Mouse (Mus musculus) limb, embryonic 15.5 days (tissue): ENCODE results near the gene Ldlr. TPM values are rescaled to one million over a fixed set of nuclear protein-coding genes. Genes with fewer than 3 reads are reported as not detected.
"Not testable (repeated sequence)": the region's sequence is repeated elsewhere in the genome, so short reads cannot be mapped to it uniquely, and the experiment has no call there.

Source experiments
- ATAC-seq: fragments of 200-750 bp; cut with Nextera tagmentation; 2 replicates; pipeline ENCODE4 v1.8.0; 2017; ENCODE audit warnings: low read depth, moderate TSS enrichment; ENCODE audit not compliant: insufficient number of reproducible peaks, low FRiP score, low TSS enrichment
- H3K27ac ChIP-seq: fragments of 300-500 bp; sonication (generic); 2 replicates; pipeline ENCODE4 v1.5.1; 2015; ENCODE audit warnings: moderate library complexity, mild to moderate bottlenecking, inconsistent platforms
- H3K27me3 ChIP-seq: fragments of 300-500 bp; sonication (generic); 2 replicates; pipeline ENCODE4 v1.6.1; 2015; ENCODE audit warnings: inconsistent platforms
- H3K36me3 ChIP-seq: fragments of 300-500 bp; sonication (generic); 2 replicates; pipeline ENCODE4 v1.6.1; 2015; ENCODE audit warnings: inconsistent platforms
- H3K4me1 ChIP-seq: fragments of 300-500 bp; sonication (generic); 2 replicates; pipeline ENCODE4 v1.6.1; 2015; ENCODE audit warnings: inconsistent platforms
- H3K4me2 ChIP-seq: fragments of 300-500 bp; sonication (generic); 2 replicates; pipeline ENCODE4 v1.6.1; 2015; ENCODE audit warnings: mild to moderate bottlenecking, inconsistent platforms
- H3K4me3 ChIP-seq: fragments of 300-500 bp; sonication (generic); 2 replicates; pipeline ENCODE4 v1.5.1; 2015; ENCODE audit warnings: mild to moderate bottlenecking, inconsistent platforms
- H3K9ac ChIP-seq: fragments of 300-500 bp; sonication (generic); 2 replicates; pipeline ENCODE4 v1.6.1; 2015; ENCODE audit warnings: inconsistent platforms
- H3K9me3 ChIP-seq: fragments of 300-500 bp; sonication (generic); 2 replicates; pipeline ENCODE4 v1.6.1; 2016; ENCODE audit warnings: inconsistent platforms
- WGBS: fragments of 180-500 bp; shearing (Covaris S2); methylation state at CpG from one replicate; pipeline ENCODE4 v1.1.7; 2015; 5-methylcytosine and 5-hydroxymethylcytosine counted together
- polyA plus RNA-seq: library from polyadenylated mRNA; unstranded; fragments of >200 nt; fragmentation: Nextera tagmentation; extraction: Ambion mirVana; gene quantifications from 2 replicates; pipeline ENCODE4 v1.2.1, GENCODE M21; 2015

The Ldlr gene
- polyA plus RNA-seq, 1 experiment from 2014 or later: 42.8 TPM

DNA sequence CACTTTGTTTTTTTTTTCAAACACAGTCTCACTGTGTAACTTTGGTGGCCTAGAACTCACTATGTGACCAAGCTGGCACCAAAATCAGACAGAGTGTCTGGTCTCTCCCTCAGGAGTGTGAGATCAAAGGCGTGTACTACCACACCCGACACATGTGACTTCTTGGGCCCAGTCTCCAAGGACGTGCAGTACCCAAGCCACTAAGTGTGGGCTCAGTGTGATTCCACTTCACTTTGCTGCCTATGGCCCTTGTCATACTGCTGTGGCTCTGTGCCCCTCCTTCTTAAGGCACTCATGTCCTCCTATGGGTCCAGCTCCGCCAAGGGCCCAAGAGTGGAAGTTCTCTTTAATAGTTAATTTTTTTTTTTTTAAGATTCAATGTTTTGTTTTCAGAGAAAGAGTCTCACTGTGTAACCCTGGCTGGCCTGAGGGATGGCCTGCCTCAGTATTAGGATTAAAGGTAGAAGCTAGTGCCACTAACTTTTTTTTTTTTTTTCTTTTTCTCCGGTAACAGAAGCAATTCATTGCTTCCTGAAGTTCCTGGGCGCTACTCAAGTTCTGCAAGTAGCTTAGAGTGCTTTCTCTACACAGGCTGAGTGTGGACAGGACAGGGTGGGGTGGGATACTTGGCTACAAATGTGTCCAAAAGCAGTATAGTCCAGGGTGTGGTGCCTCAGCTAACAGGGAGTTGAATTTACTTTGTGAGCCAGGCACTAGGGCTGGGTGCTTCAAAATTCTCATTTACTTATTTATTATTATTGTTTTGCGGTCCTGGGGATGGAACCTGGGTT is 61.4 kb downstream of the Ldlr start:
- Histone ChIP-seq H3K9me3 (no peaks in the 10 kb centered on the region), H3K4me3 (no peak overlapping the region), H3K4me1 (peaks cover 26% of the 10 kb centered on the region), H3K36me3 (peaks cover 69% of the 10 kb centered on the region), H3K9ac (no peak overlapping the region), H3K4me2 (no peak overlapping the region), H3K27ac (peak overlapping the region; percentile 38; the same call in 1 of the 2 replicates), H3K27me3 (no peaks in the 10 kb centered on the region)
- WGBS: 81% methylated on average over 7 of the region's 7 CpGs
- ATAC-seq: no peak

DNA sequence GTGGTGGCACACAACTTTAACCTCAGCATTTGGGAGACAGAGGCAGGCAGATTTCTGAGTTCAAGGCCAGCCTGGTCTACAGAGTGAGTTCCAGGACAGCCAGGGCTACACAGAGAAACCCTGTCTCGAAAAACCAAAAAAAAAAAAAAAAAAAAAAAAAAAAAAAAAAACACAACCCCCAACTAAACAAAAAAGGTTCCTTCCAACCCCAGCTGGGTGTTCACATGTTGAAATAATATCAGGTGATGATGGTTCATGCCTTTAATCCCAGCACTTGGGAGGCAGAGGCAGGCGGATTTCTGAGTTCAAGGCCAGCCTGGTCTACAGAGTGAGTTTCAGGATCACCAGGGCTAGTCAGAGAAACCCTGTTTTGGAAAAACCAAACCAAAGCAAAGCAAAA is 63.0 kb downstream of the Ldlr start:
- peaks cover 69% of the 10 kb centered on the region for H3K36me3 ChIP-seq
- H3K4me2 ChIP-seq, H3K9me3 ChIP-seq, ATAC-seq, H3K27me3 ChIP-seq, H3K27ac ChIP-seq, H3K4me3 ChIP-seq, H3K9ac ChIP-seq: not testable (repeated sequence)
- peaks cover 26% of the 10 kb centered on the region for H3K4me1 ChIP-seq
- 85% methylated on average over 2 of the region's 2 CpGs for whole genome bisulfite sequencing

DNA sequence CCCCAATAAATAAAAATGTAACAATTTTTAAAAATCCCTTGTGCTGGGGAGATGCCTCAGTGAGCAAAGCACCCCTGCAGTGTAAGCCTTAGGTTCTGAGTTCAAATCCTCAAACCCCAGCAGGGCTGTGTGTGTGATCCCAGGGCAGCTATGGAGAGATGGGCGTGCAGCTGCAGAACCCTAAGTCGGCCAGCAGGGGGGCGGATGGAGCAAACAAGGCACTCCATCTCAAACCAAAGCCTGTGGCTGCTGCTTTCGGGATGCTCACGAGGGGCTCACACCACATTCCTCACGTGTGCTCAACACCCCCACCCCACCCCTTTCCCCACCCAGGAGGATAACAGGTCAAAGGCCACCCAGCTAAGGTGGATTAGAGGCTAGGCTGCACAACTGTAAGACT is 63.6 kb downstream of the Ldlr start:
- no peak overlapping the region for H3K9ac ChIP-seq

DNA sequence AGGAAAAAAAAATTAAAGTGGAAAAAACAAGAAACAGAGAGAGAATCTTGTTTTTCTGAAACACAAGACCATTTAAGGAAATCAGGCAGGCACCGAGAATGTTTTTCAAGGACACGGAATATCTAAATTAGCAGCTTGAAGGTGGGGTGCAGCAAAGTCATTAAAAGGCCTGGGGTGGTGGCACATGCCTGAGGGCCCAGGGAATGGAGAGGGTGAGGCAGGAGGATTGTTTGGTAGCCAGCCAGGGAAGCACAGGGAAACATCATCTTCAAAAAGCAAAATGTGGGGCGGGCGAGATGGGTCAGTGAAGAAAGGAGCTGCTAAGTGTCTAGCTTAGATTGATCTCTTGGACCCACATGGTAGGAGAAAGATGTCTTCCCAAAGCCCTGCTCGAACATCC is 64.4 kb downstream of the Ldlr start:
- Histone ChIP-seq H3K9me3 (no peaks in the 10 kb centered on the region), H3K4me3 (no peak overlapping the region), H3K4me2 (no peak overlapping the region), H3K36me3 (peaks cover 64% of the 10 kb centered on the region), H3K27ac (no peak overlapping the region), H3K9ac (no peak overlapping the region), H3K4me1 (peaks cover 28% of the 10 kb centered on the region), H3K27me3 (no peaks in the 10 kb centered on the region)
- WGBS: 54% methylated on average over 5 of the region's 5 CpGs
- no peak for ATAC-seq

More for the DNA sequence above, 63.6 kb downstream of the Ldlr start:
- H3K27me3 ChIP-seq: no peaks in the 10 kb centered on the region
- 12% methylated on average over 6 of the region's 6 CpGs for WGBS
- H3K27ac ChIP-seq: no peak overlapping the region; the same call in 1 of the 2 replicates
- no peaks in the 10 kb centered on the region for H3K9me3 ChIP-seq
- no peak overlapping the region for H3K4me3 ChIP-seq
- no peak overlapping the region for H3K4me2 ChIP-seq
- peaks cover 28% of the 10 kb centered on the region for H3K4me1 ChIP-seq
- H3K36me3 ChIP-seq: peaks cover 69% of the 10 kb centered on the region
- no peak for ATAC-seq

DNA sequence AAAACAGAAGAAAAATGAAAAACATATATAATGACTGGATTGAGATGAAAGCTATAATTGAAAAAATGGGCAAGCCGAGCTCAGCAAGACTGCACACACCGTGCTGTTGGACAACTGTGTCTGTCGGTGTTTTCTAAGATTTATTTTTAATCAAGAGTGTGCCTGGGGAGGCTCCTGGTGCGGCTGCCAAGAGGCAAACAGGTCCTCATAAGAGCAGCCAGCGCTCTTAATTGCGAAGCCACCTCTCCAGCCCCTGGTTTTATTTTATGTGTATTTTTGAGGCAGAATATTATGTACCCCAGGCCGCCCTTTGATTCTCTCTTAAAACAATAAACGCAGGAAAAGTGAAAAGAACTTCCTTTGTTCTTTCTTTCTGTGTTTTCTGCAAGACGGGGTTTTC is 65.0 kb downstream of the Ldlr start:
- H3K27ac ChIP-seq: no peak overlapping the region
- H3K36me3 ChIP-seq: peaks cover 70% of the 10 kb centered on the region
- H3K9ac ChIP-seq: no peak overlapping the region
- WGBS: 42% methylated on average over 9 of the region's 9 CpGs
- H3K4me1 ChIP-seq: peaks cover 33% of the 10 kb centered on the region
- ATAC-seq: no peak
- no peak overlapping the region for H3K4me2 ChIP-seq
- H3K9me3 ChIP-seq: no peaks in the 10 kb centered on the region
- H3K27me3 ChIP-seq: no peaks in the 10 kb centered on the region
- H3K4me3 ChIP-seq: no peak overlapping the region

DNA sequence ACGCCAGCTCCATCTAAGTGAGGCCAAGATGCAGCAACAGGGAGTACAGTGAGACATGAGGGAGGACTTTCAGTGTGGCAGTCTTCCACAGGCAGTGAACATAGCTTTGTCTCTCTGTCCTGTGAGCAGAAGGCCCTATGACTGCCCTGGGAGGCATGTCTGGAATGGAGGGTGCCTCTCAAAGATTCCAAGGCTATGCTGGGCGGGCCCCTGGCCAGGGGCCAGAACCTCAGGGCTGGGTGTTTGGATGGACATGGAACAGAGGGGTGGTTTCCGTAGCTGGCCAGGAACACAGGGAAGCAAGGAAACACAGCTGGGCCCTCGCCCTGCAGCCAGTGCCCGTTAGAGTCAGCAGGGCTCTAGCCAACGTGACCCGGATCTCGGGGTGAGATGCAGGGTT is 68.6 kb downstream of the Ldlr start:
- Histone ChIP-seq H3K27me3 (no peaks in the 10 kb centered on the region), H3K4me1 (peaks cover 52% of the 10 kb centered on the region), H3K36me3 (peaks cover 76% of the 10 kb centered on the region), H3K27ac (no peak overlapping the region), H3K4me2 (no peak overlapping the region), H3K9me3 (no peaks in the 10 kb centered on the region), H3K9ac (no peak overlapping the region), H3K4me3 (no peak overlapping the region)
- 70% methylated on average over 8 of the region's 8 CpGs for WGBS
- ATAC-seq: no peak

DNA sequence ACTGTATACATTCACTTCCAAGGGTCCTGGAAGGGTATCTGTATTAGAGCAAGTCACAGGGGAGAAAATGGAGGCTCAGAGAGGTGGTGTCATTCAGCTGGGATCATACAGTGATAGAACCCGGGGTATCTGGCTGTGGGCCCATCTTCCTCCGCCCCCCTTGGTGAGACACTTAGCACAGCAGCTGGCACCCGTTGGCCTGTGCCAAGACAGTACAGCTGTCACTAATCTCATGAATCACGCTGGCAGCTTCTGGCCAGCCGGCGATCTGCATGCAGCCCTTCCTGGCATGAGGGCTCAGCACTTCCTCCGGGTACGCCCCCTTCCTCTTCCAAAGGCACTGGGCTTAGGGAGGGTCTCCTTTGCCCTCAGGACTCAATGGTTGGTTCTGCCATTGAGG is 69.4 kb downstream of the Ldlr start:
- H3K9me3 ChIP-seq: no peaks in the 10 kb centered on the region
- H3K4me2 ChIP-seq: peak overlapping the region; percentile 4; the same call in 1 of the 2 replicates
- H3K9ac ChIP-seq: no peak overlapping the region
- no peak overlapping the region for H3K4me3 ChIP-seq
- peaks cover 51% of the 10 kb centered on the region for H3K4me1 ChIP-seq
- no peak for ATAC-seq
- H3K36me3 ChIP-seq: peaks cover 74% of the 10 kb centered on the region
- H3K27ac ChIP-seq: no peak overlapping the region
- 44% methylated on average over 8 of the region's 8 CpGs for WGBS
- no peaks in the 10 kb centered on the region for H3K27me3 ChIP-seq

DNA sequence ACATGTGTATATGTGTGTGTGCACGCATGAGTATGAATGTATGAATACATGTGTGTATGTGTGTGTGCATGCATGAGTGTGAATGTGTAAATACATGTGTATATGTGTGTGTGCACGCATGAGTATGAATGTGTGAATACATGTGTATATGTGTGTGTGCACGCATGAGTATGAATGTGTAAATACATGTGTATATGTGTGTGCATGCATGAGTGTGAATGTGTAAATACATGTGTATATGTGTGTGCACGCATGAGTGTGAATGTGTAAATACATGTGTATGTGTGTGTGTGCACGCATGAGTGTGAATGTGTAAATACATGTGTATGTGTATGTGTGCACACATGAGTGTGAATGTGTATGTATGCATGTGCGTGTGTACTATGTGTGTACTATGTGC is 70.2 kb downstream of the Ldlr start:
- ATAC-seq, H3K4me2 ChIP-seq, H3K27me3 ChIP-seq, H3K9me3 ChIP-seq, H3K9ac ChIP-seq, H3K27ac ChIP-seq, H3K4me3 ChIP-seq: not testable (repeated sequence)
- Histone ChIP-seq H3K4me1 (peaks cover 45% of the 10 kb centered on the region), H3K36me3 (peaks cover 66% of the 10 kb centered on the region)
- 97% methylated on average over 6 of the region's 6 CpGs for WGBS

DNA sequence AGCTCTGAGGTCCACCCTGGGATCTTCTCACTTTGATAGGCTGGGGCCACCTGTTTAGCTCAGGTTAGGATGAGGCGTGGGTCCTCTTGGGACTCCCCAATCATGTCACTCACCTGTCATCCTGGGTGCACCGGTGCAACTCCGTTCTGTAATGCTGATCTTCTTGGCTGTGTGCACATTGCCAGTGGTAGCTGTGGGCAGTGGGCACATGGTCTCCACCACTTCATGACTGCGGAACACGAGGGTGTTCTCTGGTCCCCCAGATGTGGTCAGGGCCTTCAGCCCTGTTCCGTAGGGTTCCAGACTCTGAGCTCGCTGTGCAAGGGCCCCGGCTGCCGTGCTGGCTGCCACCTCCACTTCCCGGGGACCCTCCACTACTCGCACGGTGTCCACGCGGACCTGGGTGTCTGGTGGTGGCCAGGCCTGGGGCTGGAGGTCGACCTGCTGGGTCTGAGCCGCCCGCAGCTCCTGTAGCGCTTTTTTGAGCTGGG is 71.1 kb downstream of the Ldlr start:
- H3K4me2 ChIP-seq: no peak overlapping the region
- H3K27ac ChIP-seq: no peak overlapping the region
- peaks cover 51% of the 10 kb centered on the region for H3K4me1 ChIP-seq
- no peaks in the 10 kb centered on the region for H3K9me3 ChIP-seq
- H3K27me3 ChIP-seq: no peaks in the 10 kb centered on the region
- ATAC-seq: no peak
- H3K9ac ChIP-seq: no peak overlapping the region
- WGBS: 95% methylated on average over 18 of the region's 18 CpGs
- H3K4me3 ChIP-seq: no peak overlapping the region
- H3K36me3 ChIP-seq: peaks cover 57% of the 10 kb centered on the region

DNA sequence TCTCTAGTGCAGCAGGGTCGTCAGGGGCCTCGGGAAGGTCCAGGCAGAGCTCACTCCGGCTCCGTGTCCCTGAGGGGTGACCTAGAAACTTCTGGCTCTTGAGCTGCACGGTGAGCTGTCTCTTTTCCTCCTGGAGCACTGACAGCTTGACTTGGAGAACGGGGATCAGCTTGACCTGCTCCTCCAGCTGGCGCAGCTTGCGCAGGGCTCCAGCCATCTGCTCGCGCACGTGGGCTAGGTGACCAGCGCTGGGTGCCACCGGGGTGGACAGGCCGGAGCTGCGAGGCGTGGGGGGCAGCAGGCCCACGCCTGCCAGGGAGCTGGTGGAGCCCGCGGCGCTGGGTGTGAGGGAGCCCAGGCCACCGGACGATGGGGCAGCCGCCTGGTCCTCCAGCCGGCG is 71.6 kb downstream of the Ldlr start:
- ATAC-seq: no peak
- no peaks in the 10 kb centered on the region for H3K9me3 ChIP-seq
- H3K4me2 ChIP-seq: no peak overlapping the region
- H3K27ac ChIP-seq: no peak overlapping the region
- WGBS: 95% methylated on average over 25 of the region's 25 CpGs
- H3K4me1 ChIP-seq: peaks cover 51% of the 10 kb centered on the region
- H3K4me3 ChIP-seq: no peak overlapping the region
- H3K36me3 ChIP-seq: peaks cover 52% of the 10 kb centered on the region
- no peak overlapping the region for H3K9ac ChIP-seq
- H3K27me3 ChIP-seq: no peaks in the 10 kb centered on the region

DNA sequence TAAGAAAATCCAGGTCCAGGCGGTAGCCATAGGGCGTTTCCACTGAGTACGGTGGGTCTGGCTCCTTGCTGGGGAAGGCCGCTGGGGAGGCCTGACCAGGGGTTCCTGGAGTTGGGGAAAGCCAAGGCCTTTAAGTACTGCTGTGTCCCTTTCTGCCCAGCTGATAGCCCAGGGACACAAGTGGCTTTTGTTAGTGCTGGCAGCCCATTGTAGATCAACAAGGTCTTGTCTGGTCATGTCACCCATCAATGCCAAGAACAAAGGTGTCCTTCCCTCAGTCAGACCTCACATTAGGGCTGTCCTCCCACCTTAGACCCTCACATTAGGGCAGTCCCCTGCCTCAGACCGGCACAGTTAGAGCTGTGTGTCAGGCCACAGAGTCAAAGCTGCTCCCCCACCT is 72.3 kb downstream of the Ldlr start:
- H3K9me3 ChIP-seq: no peaks in the 10 kb centered on the region
- ATAC-seq: no peak
- H3K4me1 ChIP-seq: peaks cover 51% of the 10 kb centered on the region
- no peak overlapping the region for H3K4me3 ChIP-seq
- peaks cover 46% of the 10 kb centered on the region for H3K36me3 ChIP-seq
- H3K27me3 ChIP-seq: no peaks in the 10 kb centered on the region
- H3K9ac ChIP-seq: no peak overlapping the region
- WGBS: 72% methylated on average over 5 of the region's 5 CpGs
- H3K4me2 ChIP-seq: no peak overlapping the region
- H3K27ac ChIP-seq: no peak overlapping the region; the same call in 1 of the 2 replicates

DNA sequence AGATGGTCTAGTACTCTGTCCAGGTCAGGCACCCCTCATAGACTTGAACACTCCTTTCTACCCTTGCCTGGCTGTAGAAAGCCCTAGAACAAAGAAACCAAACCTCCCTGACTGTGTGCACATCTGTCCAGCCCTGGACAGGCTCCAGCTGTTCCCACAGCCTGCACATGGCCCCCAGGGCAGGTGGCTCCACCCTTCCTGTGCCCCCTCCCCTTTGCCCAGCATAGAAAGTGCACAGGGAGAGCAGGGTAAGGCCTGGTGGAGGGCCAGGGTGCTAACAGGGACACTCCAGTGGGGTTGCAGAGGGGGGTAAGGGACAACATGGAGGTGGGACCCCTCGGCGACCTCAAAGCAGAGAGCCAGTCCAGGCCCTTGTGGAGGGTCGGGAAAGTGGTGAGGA is 73.0 kb downstream of the Ldlr start:
- no peaks in the 10 kb centered on the region for H3K9me3 ChIP-seq
- no peak for ATAC-seq
- H3K9ac ChIP-seq: peak overlapping the region; percentile 27; the same call in 1 of the 2 replicates
- peak overlapping the region; percentile 79 for H3K4me2 ChIP-seq
- peak overlapping the region; percentile 97 for H3K27ac ChIP-seq
- no peaks in the 10 kb centered on the region for H3K27me3 ChIP-seq
- H3K4me1 ChIP-seq: peaks cover 51% of the 10 kb centered on the region
- 37% methylated on average over 3 of the region's 3 CpGs for WGBS
- peaks cover 46% of the 10 kb centered on the region for H3K36me3 ChIP-seq
- peak overlapping the region; percentile 85 for H3K4me3 ChIP-seq
